Mouse (Mus musculus) retina, embryonic 14.5 days (tissue): Measurements from ENCODE around the gene Olfr1257.
"Not testable (repeated sequence)": the region's sequence is repeated elsewhere in the genome, so short reads cannot be mapped to it uniquely, and the experiment has no call there.

ENCODE experiments used
- DNase-seq: peaks from one replicate; pipeline ENCODE4 v3.0.0-alpha.2; 2015; ENCODE audit warnings: low spot score

The Olfr1257 gene

GRCm38 (mm10) chr2:89878137-89878536, at the start of gene Olfr1257:
Gene Olfr1257 (plus strand): TSS chr2:89878437.
- no peak for DNase-seq

GRCm38 (mm10) chr2:89841455-89841854, 36.8 kb upstream of the Olfr1257 start, which contains the start of gene Olfr1256:
Gene Olfr1256 (minus strand): TSS chr2:89841555.
- no peak for DNase-seq

GRCm38 (mm10) chr2:89848105-89848504, 30.1 kb upstream of the Olfr1257 start, which contains the start of gene Olfr48:
Gene Olfr48 (minus strand): TSS chr2:89848205.
- no peak for DNase-seq

DNA sequence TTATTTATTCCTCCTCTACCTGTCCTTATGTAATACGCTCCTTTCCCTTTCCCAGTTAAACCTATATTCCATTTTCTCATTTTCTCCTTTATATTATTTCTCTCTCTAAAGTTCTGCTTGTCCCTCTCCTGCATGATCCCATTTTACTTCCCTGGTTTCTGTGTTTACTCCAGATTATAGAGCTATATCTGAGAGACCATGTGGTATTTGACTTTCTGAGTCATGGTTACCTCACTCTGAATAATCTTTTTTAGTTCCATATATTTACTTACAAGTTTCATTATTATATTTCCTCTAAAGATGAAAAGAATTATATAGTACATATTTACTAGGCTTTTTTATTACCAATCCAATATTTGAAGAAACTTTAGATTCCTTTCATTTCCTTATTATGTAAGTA, 29.0 kb upstream of the Olfr1257 start:
- no peak for DNase-seq

- DNase-seq: not testable (repeated sequence)
Observed at GRCm38 (mm10) chr2:89912616-89913015, 34.4 kb downstream of the Olfr1257 start.

- no peak for DNase-seq
Observed at GRCm38 (mm10) chr2:89927009-89927408, 48.8 kb downstream of the Olfr1257 start, which contains the start of gene Olfr1258. Gene Olfr1258 (plus strand): TSS chr2:89927309.
